Mouse (Mus musculus): Measurements from ENCODE around the gene Hist1h4f. TPM values are rescaled to one million over a fixed set of nuclear protein-coding genes. Genes with fewer than 3 reads are reported as not detected.
"Not testable (repeated sequence)": the region's sequence is repeated elsewhere in the genome, so short reads cannot be mapped to it uniquely, and the experiment has no call there.

Gene Hist1h4f
- polyA plus RNA-seq (2015; fragmentation: Nextera tagmentation; extraction: Ambion mirVana) = 0.55 TPM in 1 of 2 replicates, not detected in the other

- under 1% methylated on average over 47 of the region's 47 CpGs for WGBS
- Histone ChIP-seq H3K9ac (replicated peaks; ENCODE audit: low read depth) (peak within 1 kb of the TSS; percentile 43), H3K4me3 (ENCODE audit: low read depth, low read length) (peak within 1 kb of the TSS; percentile 41), H3K27ac (ENCODE audit: low read length) (peak within 1 kb of the TSS; percentile 75), H3K4me2 (replicated peaks; ENCODE audit: low read depth, low read length) (peak within 1 kb of the TSS; percentile 59)
- peak; percentile 89 for TF ChIP-seq EP300 (IDR thresholded peaks at IDR 0.05)
- peak; percentile 66 for TF ChIP-seq CTCF (IDR thresholded peaks at IDR 0.05)
- peak; percentile 97 for DNase-seq (ENCODE audit: low spot score)
- ATAC-seq = peak; percentile 77
- H3K27me3 ChIP-seq (replicated peaks; ENCODE audit: insufficient read depth, low read length); H3K36me3 ChIP-seq (ENCODE audit: insufficient read depth, low read length); H3K4me1 ChIP-seq (ENCODE audit: insufficient read depth, low read depth, low read length); H3K9me3 ChIP-seq (ENCODE audit: low read length): not testable (repeated sequence)
These were observed at the start of gene Hist1h4f for GRCm38 (mm10) chr13:23551146-23551834. Hist1h4f (minus strand) TSS chr13:23551648.

- Histone ChIP-seq H3K4me3 (ENCODE audit: low read depth, low read length) (no peak overlapping the region), H3K4me1 (ENCODE audit: insufficient read depth, low read depth, low read length) (no peaks in the 10 kb centered on the region), H3K27me3 (replicated peaks; ENCODE audit: insufficient read depth, low read length) (no peaks in the 10 kb centered on the region), H3K36me3 (ENCODE audit: insufficient read depth, low read length) (no peaks in the 10 kb centered on the region), H3K4me2 (replicated peaks; ENCODE audit: low read depth, low read length) (no peak overlapping the region), H3K9ac (replicated peaks; ENCODE audit: low read depth) (no peak overlapping the region), H3K27ac (ENCODE audit: low read length) (no peak overlapping the region), H3K9me3 (ENCODE audit: low read length) (no peaks in the 10 kb centered on the region)
- ATAC-seq = peak; percentile 56; the same call in 1 of the 2 replicates
- peak; percentile 90 for DNase-seq (ENCODE audit: low spot score)
- peak; percentile 85 for TF ChIP-seq CTCF (IDR thresholded peaks at IDR 0.05)
- TF ChIP-seq EP300 (IDR thresholded peaks at IDR 0.05) = peak; percentile 67; the same call in 1 of the 2 replicates
- WGBS = 4% methylated on average over 9 of the region's 9 CpGs
These were observed 46.5 kb upstream of the Hist1h4f start for GRCm38 (mm10) chr13:23597957-23598356.

- Histone ChIP-seq H3K9me3 (ENCODE audit: low read length) (no peaks in the 10 kb centered on the region), H3K9ac (replicated peaks; ENCODE audit: low read depth) (no peak overlapping the region), H3K4me1 (ENCODE audit: insufficient read depth, low read depth, low read length) (no peaks in the 10 kb centered on the region), H3K4me2 (replicated peaks; ENCODE audit: low read depth, low read length) (no peak overlapping the region), H3K4me3 (ENCODE audit: low read depth, low read length) (no peak overlapping the region), H3K36me3 (ENCODE audit: insufficient read depth, low read length) (no peaks in the 10 kb centered on the region), H3K27ac (ENCODE audit: low read length) (no peak overlapping the region), H3K27me3 (replicated peaks; ENCODE audit: insufficient read depth, low read length) (no peaks in the 10 kb centered on the region)
- no peak for TF ChIP-seq EP300 (IDR thresholded peaks at IDR 0.05)
- TF ChIP-seq CTCF (IDR thresholded peaks at IDR 0.05) = no peak
- WGBS = 79% methylated on average over 7 of the region's 7 CpGs
- ATAC-seq = no peak
- no peak for DNase-seq (ENCODE audit: low spot score)
These were observed 44.3 kb upstream of the Hist1h4f start for GRCm38 (mm10) chr13:23595622-23596372.

- Histone ChIP-seq H3K27me3 (replicated peaks; ENCODE audit: insufficient read depth, low read length) (no peaks in the 10 kb centered on the region), H3K27ac (ENCODE audit: low read length) (no peak overlapping the region), H3K36me3 (ENCODE audit: insufficient read depth, low read length) (no peaks in the 10 kb centered on the region), H3K9me3 (ENCODE audit: low read length) (no peaks in the 10 kb centered on the region), H3K4me3 (ENCODE audit: low read depth, low read length) (no peak overlapping the region), H3K9ac (replicated peaks; ENCODE audit: low read depth) (no peak overlapping the region), H3K4me2 (replicated peaks; ENCODE audit: low read depth, low read length) (no peak overlapping the region), H3K4me1 (ENCODE audit: insufficient read depth, low read depth, low read length) (no peaks in the 10 kb centered on the region)
- no peak for ATAC-seq
- no peak for TF ChIP-seq CTCF (IDR thresholded peaks at IDR 0.05)
- no peak for TF ChIP-seq EP300 (IDR thresholded peaks at IDR 0.05)
- no peak for DNase-seq (ENCODE audit: low spot score)
- 81% methylated on average over 2 of the region's 2 CpGs for WGBS
These were observed 43.7 kb upstream of the Hist1h4f start for GRCm38 (mm10) chr13:23595185-23595584.

- peak overlapping the region; percentile 57 for H3K27ac ChIP-seq (ENCODE audit: low read length)
- no peak overlapping the region for H3K4me2 ChIP-seq (replicated peaks; ENCODE audit: low read depth, low read length)
These were observed 41.8 kb upstream of the Hist1h4f start for GRCm38 (mm10) chr13:23593051-23593770.

GRCm38 (mm10) chr13:23592614-23593013 lies 41.2 kb upstream of the Hist1h4f start:
- Histone ChIP-seq H3K27me3 (replicated peaks; ENCODE audit: insufficient read depth, low read length) (no peaks in the 10 kb centered on the region), H3K9me3 (ENCODE audit: low read length) (no peaks in the 10 kb centered on the region), H3K4me2 (replicated peaks; ENCODE audit: low read depth, low read length) (no peak overlapping the region), H3K4me3 (ENCODE audit: low read depth, low read length) (no peak overlapping the region), H3K9ac (replicated peaks; ENCODE audit: low read depth) (no peak overlapping the region), H3K4me1 (ENCODE audit: insufficient read depth, low read depth, low read length) (no peaks in the 10 kb centered on the region), H3K36me3 (ENCODE audit: insufficient read depth, low read length) (no peaks in the 10 kb centered on the region), H3K27ac (ENCODE audit: low read length) (no peak overlapping the region; the same call in 1 of the 2 replicates)
- TF ChIP-seq CTCF (IDR thresholded peaks at IDR 0.05) = no peak
- no peak for TF ChIP-seq EP300 (IDR thresholded peaks at IDR 0.05)
- WGBS = 64% methylated on average over 7 of the region's 7 CpGs
- no peak for DNase-seq (ENCODE audit: low spot score)
- no peak for ATAC-seq

More at GRCm38 (mm10) chr13:23593051-23593770, 41.8 kb upstream of the Hist1h4f start:
- no peaks in the 10 kb centered on the region for H3K27me3 ChIP-seq (replicated peaks; ENCODE audit: insufficient read depth, low read length)
- H3K9ac ChIP-seq (replicated peaks; ENCODE audit: low read depth) = no peak overlapping the region
- H3K36me3 ChIP-seq (ENCODE audit: insufficient read depth, low read length) = no peaks in the 10 kb centered on the region
- H3K4me3 ChIP-seq (ENCODE audit: low read depth, low read length) = no peak overlapping the region
- peak; percentile 83 for ATAC-seq
- 50% methylated on average over 5 of the region's 5 CpGs for WGBS
- peak; percentile 62; the same call in 1 of the 2 replicates for TF ChIP-seq EP300 (IDR thresholded peaks at IDR 0.05)
- TF ChIP-seq CTCF (IDR thresholded peaks at IDR 0.05) = no peak
- H3K4me1 ChIP-seq (ENCODE audit: insufficient read depth, low read depth, low read length) = no peaks in the 10 kb centered on the region
- DNase-seq (ENCODE audit: low spot score) = peak; percentile 50
- H3K9me3 ChIP-seq (ENCODE audit: low read length) = no peaks in the 10 kb centered on the region

GRCm38 (mm10) chr13:23591886-23592285 lies 40.4 kb upstream of the Hist1h4f start:
- H3K4me3 ChIP-seq (ENCODE audit: low read depth, low read length); H3K36me3 ChIP-seq (ENCODE audit: insufficient read depth, low read length); ATAC-seq; DNase-seq (ENCODE audit: low spot score); H3K9ac ChIP-seq (replicated peaks; ENCODE audit: low read depth); H3K9me3 ChIP-seq (ENCODE audit: low read length); H3K4me2 ChIP-seq (replicated peaks; ENCODE audit: low read depth, low read length); H3K27me3 ChIP-seq (replicated peaks; ENCODE audit: insufficient read depth, low read length); H3K4me1 ChIP-seq (ENCODE audit: insufficient read depth, low read depth, low read length); H3K27ac ChIP-seq (ENCODE audit: low read length): not testable (repeated sequence)
- 82% methylated on average over 7 of the region's 7 CpGs for WGBS

Data from lung, postnatal 0 days (tissue).